Mouse (Mus musculus) liver, postnatal 0 days (tissue): ENCODE measurements at regions not wholly inside any gene's neighbourhood (a gene's known extent, or its start where the extent isn't known, plus 50 kb on each side); places are given as distances from the start of the nearest gene placed in this dataset.
A peak's percentile ranks its signal among the peaks of the same experiment; 100 is the strongest.

ENCODE experiments used
- CTCF ChIP-seq: sonication (generic); IDR thresholded peaks from 2 replicates; pipeline ENCODE4 v1.5.1; 2016; ENCODE audit warnings: antibody characterized with exemption, low read depth
- EP300 ChIP-seq: IDR thresholded peaks from 2 replicates; pipeline ENCODE4 v1.6.1; 2016; ENCODE audit warnings: antibody characterized with exemption, low read depth, mild to moderate bottlenecking

DNA sequence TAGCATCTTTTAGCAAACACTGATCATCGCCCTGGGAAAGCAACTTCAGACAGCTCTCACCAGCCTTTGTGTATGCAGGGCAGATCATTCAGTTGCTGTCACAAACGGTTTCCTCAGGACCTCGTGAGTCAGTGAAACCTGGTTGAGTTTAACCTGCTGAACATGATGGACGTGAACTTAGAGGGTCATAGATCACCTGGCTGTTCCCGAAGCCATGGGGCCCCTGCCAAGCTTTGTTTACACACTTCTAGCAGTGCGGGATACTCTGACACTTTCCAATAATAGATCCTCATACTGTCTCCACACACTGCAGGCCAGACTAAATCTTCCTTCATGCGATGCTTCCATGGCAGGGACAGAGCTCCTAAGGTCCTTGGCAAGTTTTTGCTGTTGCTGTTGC lies 130.5 kb downstream of the Gm10131 start:
- TF ChIP-seq CTCF (no peak), EP300 (peak; percentile 64)
